Mouse (Mus musculus) embryonic facial prominence, embryonic 11.5 days (tissue): ENCODE results near the gene Rcan2. TPM values are rescaled to one million over a fixed set of nuclear protein-coding genes. Genes with fewer than 3 reads are reported as not detected.

ENCODE experiments used
- ATAC-seq: fragments of 200-750 bp; cut with Nextera tagmentation; replicated peaks from 2 replicates; pipeline ENCODE4 v1.8.0; 2017; ENCODE audit warnings: low read depth; ENCODE audit not compliant: insufficient number of reproducible peaks, low FRiP score, low TSS enrichment
- DNase-seq: peaks from one replicate; pipeline ENCODE4 v3.0.0-alpha.2; 2015; ENCODE audit warnings: low spot score
- H3K27ac ChIP-seq: fragments of 300-500 bp; sonication (generic); replicated peaks from 2 replicates; pipeline ENCODE4 v1.5.1; 2014; ENCODE audit warnings: mild to moderate bottlenecking, low read depth, low read length, control low read depth
- H3K27me3 ChIP-seq: fragments of 300-500 bp; sonication (generic); 2 replicates; pipeline ENCODE4 v1.6.1; 2014; ENCODE audit warnings: mild to moderate bottlenecking, low read length, moderate library complexity, mixed read lengths; ENCODE audit not compliant: control insufficient read depth, insufficient read depth
- H3K36me3 ChIP-seq: fragments of 300-500 bp; sonication (generic); replicated peaks from 2 replicates; pipeline ENCODE4 v1.6.1; 2014; ENCODE audit warnings: low read depth, mild to moderate bottlenecking, low read length, moderate library complexity, mixed read lengths; ENCODE audit not compliant: control insufficient read depth, insufficient read depth
- H3K4me1 ChIP-seq: fragments of 300-500 bp; sonication (generic); 2 replicates; pipeline ENCODE4 v1.6.1; 2014; ENCODE audit warnings: low read length, mixed read lengths; ENCODE audit not compliant: control insufficient read depth, insufficient read depth
- H3K4me2 ChIP-seq: fragments of 300-500 bp; sonication (generic); 2 replicates; pipeline ENCODE4 v1.6.1; 2014; ENCODE audit warnings: low read depth, mild to moderate bottlenecking, control low read depth, low read length, moderate library complexity
- H3K4me3 ChIP-seq: fragments of 300-500 bp; sonication (generic); 2 replicates; pipeline ENCODE4 v1.5.1; 2014; ENCODE audit warnings: low read depth, low read length, control low read depth
- H3K9ac ChIP-seq: fragments of 300-500 bp; sonication (generic); replicated peaks from 2 replicates; pipeline ENCODE4 v1.6.1; 2014; ENCODE audit warnings: mild to moderate bottlenecking, control low read depth, low read length
- H3K9me3 ChIP-seq: fragments of 300-500 bp; sonication (generic); replicated peaks from 2 replicates; pipeline ENCODE4 v1.6.1; 2016; ENCODE audit warnings: mild to moderate bottlenecking, low read length, inconsistent platforms, mixed read lengths; ENCODE audit not compliant: control insufficient read depth
- WGBS: fragments of 180-500 bp; shearing (Covaris S2); extraction: QIAGEN DNeasy Blood & Tissue Kit; methylation state at CpG from one replicate; pipeline ENCODE4 v1.1.7; 2014; 5-methylcytosine and 5-hydroxymethylcytosine counted together
- polyA plus RNA-seq: library from polyadenylated mRNA; unstranded; fragments of >200 nt; fragmentation: Nextera tagmentation; extraction: Ambion mirVana; gene quantifications from 2 replicates; pipeline ENCODE4 v1.2.1, GENCODE M21; 2014

Rcan2 gene
- polyA plus RNA-seq, 1 experiment from 2014 or later = 3.1 TPM

DNA sequence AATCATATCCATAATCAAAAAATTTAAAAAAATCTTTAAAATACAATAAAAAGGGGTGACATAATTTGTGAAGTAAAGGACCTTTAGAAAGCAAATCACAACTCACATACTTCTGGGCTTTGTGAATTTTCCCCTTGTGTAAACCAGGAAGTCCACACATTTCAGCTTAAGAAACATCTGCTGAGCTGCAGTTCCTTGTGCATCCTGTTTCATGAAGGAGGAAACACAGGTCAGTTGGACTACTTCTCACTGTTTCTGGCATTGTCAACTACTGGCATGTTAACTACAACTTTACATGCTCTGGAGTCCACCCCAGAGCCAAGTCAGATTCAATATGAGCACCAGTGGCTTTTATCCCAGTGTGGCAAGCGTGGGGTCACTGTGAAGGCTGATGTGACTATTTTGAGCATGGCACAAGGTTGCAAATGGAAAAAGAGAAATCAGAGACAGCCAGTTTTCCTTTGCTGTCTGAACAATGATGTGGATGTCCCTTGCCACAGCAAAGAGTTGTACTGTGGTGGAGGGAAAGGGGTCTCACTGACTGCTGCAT lies 6.3 kb upstream of the Rcan2 start:
- Histone ChIP-seq H3K36me3 (no peaks in the 10 kb centered on the region), H3K4me1 (no peaks in the 10 kb centered on the region), H3K27ac (no peak overlapping the region), H3K4me3 (no peak overlapping the region), H3K27me3 (no peaks in the 10 kb centered on the region), H3K9me3 (no peaks in the 10 kb centered on the region), H3K4me2 (no peak overlapping the region), H3K9ac (no peak overlapping the region)
- WGBS = 65% methylated on average over 1 of the region's 1 CpGs
- ATAC-seq (no peak), DNase-seq (no peak)

DNA sequence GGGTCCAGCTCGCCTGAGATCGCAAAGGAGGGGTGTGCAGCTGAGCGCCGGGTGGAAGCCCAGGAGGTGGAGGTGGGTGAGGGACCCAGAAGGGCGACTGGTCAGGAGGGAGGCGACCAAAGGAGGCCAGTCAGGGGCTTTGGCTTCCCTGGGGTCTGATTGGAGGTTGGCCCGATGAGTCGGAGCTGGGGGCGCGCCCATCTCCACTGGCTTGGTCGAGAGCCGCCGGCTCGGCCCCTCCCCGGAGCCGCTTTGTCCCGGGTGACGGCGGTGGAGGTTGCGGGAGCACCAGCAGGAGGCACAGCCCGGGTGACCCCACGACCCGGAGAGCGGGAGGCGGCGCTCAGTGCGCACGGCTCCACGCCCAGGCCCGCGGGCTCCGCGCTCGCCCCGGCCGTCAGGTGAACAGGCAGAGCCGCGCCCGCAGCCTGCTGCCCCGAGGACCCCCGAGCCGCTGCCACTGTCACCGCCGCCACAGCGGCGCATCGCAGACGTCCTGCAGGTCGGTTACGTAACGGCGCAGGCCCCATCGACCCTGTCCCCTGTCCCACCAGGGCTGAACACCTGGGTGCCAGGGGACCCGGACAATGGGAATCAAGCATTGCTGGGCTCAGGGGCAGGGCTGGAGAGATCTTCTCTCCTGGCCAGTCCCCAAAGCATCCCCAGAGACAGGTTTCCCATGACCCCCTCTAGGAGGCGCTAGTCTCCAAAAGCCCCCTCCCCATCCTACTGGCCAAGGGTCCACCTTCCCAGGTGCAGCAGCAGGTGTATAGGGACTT lies 633 bp downstream of the Rcan2 start:
- 0% methylated on average over 26 of the region's 55 CpGs for WGBS
- H3K4me3 ChIP-seq = peak overlapping the region; percentile 54
- no peak overlapping the region for H3K27ac ChIP-seq
- ATAC-seq (peak; percentile 87), DNase-seq (peak; percentile 62)
- H3K9me3 ChIP-seq = no peaks in the 10 kb centered on the region
- H3K4me1 ChIP-seq = no peaks in the 10 kb centered on the region
- H3K36me3 ChIP-seq = no peaks in the 10 kb centered on the region
- peak overlapping the region; percentile 97 for H3K4me2 ChIP-seq
- peaks cover 5% of the 10 kb centered on the region; the same call in 1 of the 2 replicates for H3K27me3 ChIP-seq
- H3K9ac ChIP-seq = peak overlapping the region; percentile 57

GRCm38 (mm10) chr17:43802414-43802813 lies 1.3 kb downstream of the Rcan2 start:
- peaks cover 5% of the 10 kb centered on the region; the same call in 1 of the 2 replicates for H3K27me3 ChIP-seq
- ATAC-seq = no peak

GRCm38 (mm10) chr17:43803111-43803510 lies 2.0 kb downstream of the Rcan2 start:
- no peak overlapping the region for H3K27ac ChIP-seq
- WGBS = 81% methylated on average over 2 of the region's 2 CpGs
- no peak overlapping the region for H3K9ac ChIP-seq
- no peaks in the 10 kb centered on the region for H3K9me3 ChIP-seq
- ATAC-seq (no peak), DNase-seq (no peak)
- peaks cover 5% of the 10 kb centered on the region; the same call in 1 of the 2 replicates for H3K27me3 ChIP-seq
- no peaks in the 10 kb centered on the region for H3K4me1 ChIP-seq
- no peak overlapping the region for H3K4me3 ChIP-seq
- no peak overlapping the region for H3K4me2 ChIP-seq
- H3K36me3 ChIP-seq = no peaks in the 10 kb centered on the region

More at GRCm38 (mm10) chr17:43802414-43802813, 1.3 kb downstream of the Rcan2 start:
- no peaks in the 10 kb centered on the region for H3K4me1 ChIP-seq
- WGBS = 61% methylated on average over 11 of the region's 11 CpGs
- no peaks in the 10 kb centered on the region for H3K9me3 ChIP-seq
- peak overlapping the region; percentile 54 for H3K4me3 ChIP-seq
- H3K27ac ChIP-seq = no peak overlapping the region
- peak overlapping the region; percentile 97 for H3K4me2 ChIP-seq
- H3K36me3 ChIP-seq = no peaks in the 10 kb centered on the region
- H3K9ac ChIP-seq = no peak overlapping the region
- DNase-seq = no peak

GRCm38 (mm10) chr17:43803764-43804163 lies 2.6 kb downstream of the Rcan2 start:
- H3K36me3 ChIP-seq = no peaks in the 10 kb centered on the region
- H3K4me3 ChIP-seq = no peak overlapping the region
- 87% methylated on average over 6 of the region's 6 CpGs for WGBS
- no peak overlapping the region for H3K27ac ChIP-seq
- H3K4me1 ChIP-seq = no peaks in the 10 kb centered on the region
- ATAC-seq (no peak), DNase-seq (no peak)
- H3K27me3 ChIP-seq = peaks cover 5% of the 10 kb centered on the region; the same call in 1 of the 2 replicates
- no peak overlapping the region for H3K4me2 ChIP-seq
- no peaks in the 10 kb centered on the region for H3K9me3 ChIP-seq
- no peak overlapping the region for H3K9ac ChIP-seq

DNA sequence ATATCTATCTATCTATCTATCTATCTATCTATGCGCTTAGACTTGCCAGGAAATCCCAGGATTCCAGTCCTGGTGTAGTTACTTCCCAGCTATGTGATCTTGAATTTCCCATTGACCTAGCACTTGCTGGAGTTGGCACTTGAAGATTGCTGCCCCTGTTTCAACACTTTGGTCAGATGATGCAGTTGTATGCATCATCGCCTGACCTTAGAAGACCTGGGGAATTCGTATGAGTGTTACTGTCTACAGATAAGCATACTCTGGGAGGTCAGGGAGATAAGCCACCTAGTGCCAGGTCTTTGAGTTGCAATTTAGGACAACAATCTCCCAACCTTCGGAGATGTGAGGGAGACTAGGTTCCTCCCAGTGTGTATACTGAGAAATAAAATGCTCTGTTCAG lies 5.7 kb downstream of the Rcan2 start:
- no peak overlapping the region for H3K4me2 ChIP-seq
- no peak overlapping the region for H3K27ac ChIP-seq
- H3K4me1 ChIP-seq = no peaks in the 10 kb centered on the region
- H3K9me3 ChIP-seq = no peaks in the 10 kb centered on the region
- no peak overlapping the region for H3K9ac ChIP-seq
- H3K36me3 ChIP-seq = no peaks in the 10 kb centered on the region
- H3K4me3 ChIP-seq = no peak overlapping the region
- ATAC-seq (no peak), DNase-seq (no peak)
- peaks cover 3% of the 10 kb centered on the region; the same call in 1 of the 2 replicates for H3K27me3 ChIP-seq
- 75% methylated on average over 4 of the region's 4 CpGs for WGBS

DNA sequence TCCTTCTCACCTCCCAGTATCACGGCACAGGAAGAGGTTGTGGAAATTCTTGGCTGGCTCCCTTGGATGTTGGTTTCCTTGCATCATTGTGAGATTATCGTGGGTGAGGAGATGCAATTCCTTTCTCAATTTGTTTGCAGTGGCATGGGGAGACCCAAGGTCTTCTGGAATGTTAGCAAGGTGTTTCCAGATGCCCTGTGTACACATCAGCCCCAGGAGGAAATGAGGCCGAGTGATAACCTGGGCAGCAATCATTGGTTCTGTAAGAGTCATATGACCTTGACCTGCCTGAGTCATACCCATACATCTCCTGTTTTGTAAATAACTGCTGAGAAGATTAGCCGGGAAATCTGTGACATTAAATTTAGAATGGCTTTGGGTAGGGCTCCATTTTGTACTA lies 10.3 kb downstream of the Rcan2 start:
- H3K27ac ChIP-seq = no peak overlapping the region
- H3K4me1 ChIP-seq = no peaks in the 10 kb centered on the region
- no peaks in the 10 kb centered on the region for H3K9me3 ChIP-seq
- H3K27me3 ChIP-seq = no peaks in the 10 kb centered on the region
- no peak overlapping the region for H3K4me3 ChIP-seq
- 75% methylated on average over 4 of the region's 4 CpGs for WGBS
- ATAC-seq (no peak), DNase-seq (no peak)
- no peak overlapping the region for H3K4me2 ChIP-seq
- H3K9ac ChIP-seq = no peak overlapping the region
- H3K36me3 ChIP-seq = no peaks in the 10 kb centered on the region

DNA sequence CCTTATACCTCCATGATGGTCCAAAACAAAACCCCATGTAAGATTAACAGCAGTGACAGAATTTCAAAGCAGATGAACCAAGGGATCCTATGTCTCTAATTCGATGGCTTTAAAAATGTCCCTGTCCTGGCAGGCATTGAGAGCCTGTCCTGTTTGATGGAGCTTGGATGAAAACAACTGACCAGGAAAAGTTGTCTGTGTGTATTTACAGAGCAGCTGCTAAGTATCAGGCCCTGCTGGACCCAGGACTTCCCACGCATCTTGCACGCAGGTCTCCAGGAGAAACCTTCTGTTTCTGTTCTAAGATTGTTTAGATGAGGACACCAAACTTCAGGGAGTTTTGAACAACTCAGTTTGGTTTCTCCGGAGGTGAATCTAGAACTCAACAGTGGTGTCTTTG lies 14.2 kb downstream of the Rcan2 start:
- no peaks in the 10 kb centered on the region for H3K4me1 ChIP-seq
- no peak overlapping the region for H3K4me3 ChIP-seq
- no peak overlapping the region for H3K4me2 ChIP-seq
- DNase-seq = no peak
- H3K27ac ChIP-seq = no peak overlapping the region
- H3K36me3 ChIP-seq = no peaks in the 10 kb centered on the region
- no peak overlapping the region for H3K9ac ChIP-seq
- WGBS = 84% methylated on average over 4 of the region's 4 CpGs
- no peaks in the 10 kb centered on the region for H3K9me3 ChIP-seq
- no peak for ATAC-seq
- no peaks in the 10 kb centered on the region for H3K27me3 ChIP-seq
